Mouse (Mus musculus) myocyte (in vitro differentiated cells): ENCODE results near the gene Nsg2.

ENCODE experiments used
- CEBPB ChIP-seq: IDR thresholded peaks from 2 replicates; pipeline ENCODE4 v1.6.1; 2011; ENCODE audit warnings: mild to moderate bottlenecking, moderate library complexity; ENCODE audit not compliant: poor library complexity, insufficient read depth, severe bottlenecking
- E2F4 ChIP-seq: IDR thresholded peaks from one replicate; pipeline ENCODE4 v1.6.1; 2011; ENCODE audit warnings: mild to moderate bottlenecking, control low read depth, moderate library complexity; ENCODE audit not compliant: insufficient read depth
- MAX ChIP-seq: IDR thresholded peaks from one replicate; pipeline ENCODE4 v1.6.1; 2011; ENCODE audit warnings: low read depth, mild to moderate bottlenecking, control low read depth
- MYOD1 ChIP-seq, 3 experiments: IDR thresholded peaks; one replicate each; pipeline ENCODE4 v1.6.1; 2011; ENCODE audit warnings: control low read depth in 2 of 3, low read depth in 2 of 3, mild to moderate bottlenecking in 2 of 3, moderate library complexity in 1 of 3; ENCODE audit not compliant: insufficient read length in 2 of 3, control insufficient read depth in 1 of 3
- MYOG ChIP-seq, 3 experiments: IDR thresholded peaks; one replicate each; pipeline ENCODE4 v1.6.1; 2011; ENCODE audit warnings: control low read depth in 2 of 3, low read depth in 2 of 3, mild to moderate bottlenecking in 2 of 3; ENCODE audit not compliant: insufficient read length in 2 of 3, control insufficient read depth in 1 of 3, insufficient read depth in 1 of 3
- POLR2A ChIP-seq: IDR thresholded peaks from one replicate; pipeline ENCODE4 v1.6.1; 2011; ENCODE audit warnings: low read depth, mild to moderate bottlenecking, control low read depth, moderate library complexity; ENCODE audit not compliant: insufficient read length
- POLR2AphosphoS2 ChIP-seq: IDR thresholded peaks from one replicate; pipeline ENCODE4 v1.6.1; 2011; ENCODE audit warnings: low read depth, control low read depth; ENCODE audit not compliant: insufficient read length
- REST ChIP-seq: IDR thresholded peaks from one replicate; pipeline ENCODE4 v1.6.1; 2011; ENCODE audit warnings: mild to moderate bottlenecking, control low read depth, moderate library complexity; ENCODE audit not compliant: insufficient read depth, insufficient read length
- SRF ChIP-seq: IDR thresholded peaks from one replicate; pipeline ENCODE4 v1.6.1; 2011; ENCODE audit warnings: low read depth; ENCODE audit not compliant: control insufficient read depth, insufficient read length
- TCF12 ChIP-seq: IDR thresholded peaks from one replicate; pipeline ENCODE4 v1.6.1; 2011; ENCODE audit warnings: mild to moderate bottlenecking, control low read depth; ENCODE audit not compliant: poor library complexity, insufficient read depth, severe bottlenecking
- TCF3 ChIP-seq: IDR thresholded peaks from one replicate; pipeline ENCODE4 v1.6.1; 2011; ENCODE audit warnings: low read depth, control low read depth; ENCODE audit not compliant: insufficient read length

- TF ChIP-seq TCF12 (no peak), POLR2A (no peak), MYOG (IDR thresholded peaks at IDR 0.05; ENCODE audit: control insufficient read depth in 1 of 3, insufficient read depth in 1 of 3, insufficient read length in 2 of 3, low read depth in 2 of 3) (no peak), REST (no peak), E2F4 (no peak), CEBPB (no peak), POLR2AphosphoS2 (no peak), TCF3 (no peak), SRF (no peak), MAX (no peak), MYOD1 (IDR thresholded peaks at IDR 0.05; ENCODE audit: control insufficient read depth in 1 of 3, insufficient read length in 2 of 3, low read depth in 2 of 3) (no peak)
These were observed 31.8 kb downstream of the Nsg2 start for GRCm38 (mm10) chr11:32032053-32032452.
